Mouse (Mus musculus): ENCODE results near the gene Plbd1.

GRCm38 (mm10) chr6:136633154-136633553 lies 28.6 kb downstream of the Plbd1 start:
- TF ChIP-seq CTCF (IDR thresholded peaks at IDR 0.05) (no peak), POLR2A (IDR thresholded peaks at IDR 0.05; ENCODE audit: insufficient read depth, low read depth, low read length) (no peak)
